Mouse (Mus musculus) megakaryocyte, embryonic 14.5 days (primary cell): ENCODE results near the gene Mxra7.

Source experiments
- FLI1 ChIP-seq: IDR thresholded peaks from 2 replicates; pipeline ENCODE4 v1.6.1; 2012; ENCODE audit warnings: low read length, inconsistent platforms, mixed read lengths
- GATA1 ChIP-seq: IDR thresholded peaks from 3 replicates; pipeline ENCODE4 v1.6.1; 2012; ENCODE audit warnings: mixed read lengths, low read length, inconsistent platforms, borderline replicate concordance

GRCm38 (mm10) chr11:116836283-116836682 lies 8.4 kb upstream of the Mxra7 start:
- TF ChIP-seq GATA1 (no peak), FLI1 (no peak)
